Mouse (Mus musculus) CH12.LX (cell line): ENCODE measurements around the gene Gnptg. TPM values are rescaled to one million over a fixed set of nuclear protein-coding genes. Genes with fewer than 3 reads are reported as not detected.

Experiments
- DNase-seq: peaks from one replicate; pipeline ENCODE4 v3.0.0-alpha.2; 2013; ENCODE audit errors: extremely low read depth
- H3K27ac ChIP-seq: 2 replicates; pipeline ENCODE4 v1.5.1; 2012; ENCODE audit warnings: low read depth, mild to moderate bottlenecking, control low read depth, moderate library complexity; ENCODE audit not compliant: insufficient read depth
- H3K27me3 ChIP-seq: replicated peaks from 2 replicates; pipeline ENCODE3; 2012; ENCODE audit warnings: inconsistent platforms
- H3K36me3 ChIP-seq, 2 experiments: replicated peaks in 1 of 2; 2 replicates each; pipeline versions ENCODE3 to v1.6.1; 2012; ENCODE audit warnings: inconsistent platforms in 1 of 2, low read length in 1 of 2, mild to moderate bottlenecking in 1 of 2, mixed read lengths in 1 of 2, moderate library complexity in 1 of 2; ENCODE audit not compliant: control insufficient read depth in 1 of 2, insufficient read depth in 1 of 2
- H3K4me1 ChIP-seq, 2 experiments: 2 replicates each; pipeline ENCODE4 v1.6.1; 2012; ENCODE audit warnings: inconsistent platforms in 1 of 2, moderate library complexity in 1 of 2; ENCODE audit not compliant: insufficient read depth in 2 of 2, control insufficient read depth in 1 of 2
- H3K4me2 ChIP-seq: 2 replicates; pipeline ENCODE4 v1.6.1; 2012; ENCODE audit warnings: low read depth, mild to moderate bottlenecking, control low read depth; ENCODE audit not compliant: poor library complexity, insufficient read depth, severe bottlenecking
- H3K4me3 ChIP-seq, 3 experiments: fragments of 150-350 bp in 1 of 3; sonication (generic) in 1 of 3; replicated peaks in 1 of 3; 2 replicates each; pipeline versions ENCODE3 to v1.5.1; 2011 to 2012; ENCODE audit warnings: low read depth in 2 of 3, low read length in 2 of 3, mild to moderate bottlenecking in 2 of 3, moderate library complexity in 2 of 3, control low read depth in 1 of 3, improper control_type of control experiment in 1 of 3, inconsistent platforms in 1 of 3, mixed read lengths in 1 of 3; ENCODE audit not compliant: poor library complexity in 1 of 3
- H3K79me2 ChIP-seq: replicated peaks from 2 replicates; pipeline ENCODE4 v1.6.1; 2012; ENCODE audit warnings: mild to moderate bottlenecking, moderate library complexity; ENCODE audit not compliant: control insufficient read depth, poor library complexity, insufficient read depth, severe bottlenecking; ENCODE audit errors: extremely low read depth
- H3K9ac ChIP-seq: 2 replicates; pipeline ENCODE4 v1.6.1; 2012; ENCODE audit warnings: low read depth, mild to moderate bottlenecking, control low read depth, moderate library complexity; ENCODE audit not compliant: insufficient read depth
- H3K9me3 ChIP-seq: replicated peaks from 2 replicates; pipeline ENCODE3; 2012; ENCODE audit warnings: low read length, inconsistent platforms, mixed read lengths
- CHD2 ChIP-seq: IDR thresholded peaks from 2 replicates; pipeline ENCODE4 v1.6.1; 2011; ENCODE audit warnings: low read length, improper control_type of control experiment
- ELF1 ChIP-seq: IDR thresholded peaks from 2 replicates; pipeline ENCODE4 v1.6.1; 2014; ENCODE audit warnings: low read depth, mild to moderate bottlenecking, inconsistent platforms, low read length, improper control_type of control experiment
- ETS1 ChIP-seq: conservative IDR thresholded peaks from 2 replicates; pipeline ENCODE4 v1.6.1; 2012; ENCODE audit warnings: low read depth, mild to moderate bottlenecking, inconsistent platforms, low read length, improper control_type of control experiment, moderate library complexity
- IRF4 ChIP-seq: IDR thresholded peaks from 2 replicates; pipeline ENCODE4 v1.6.1; 2014; ENCODE audit warnings: low read depth, mild to moderate bottlenecking, inconsistent platforms, low read length, improper control_type of control experiment
- JUND ChIP-seq: conservative IDR thresholded peaks from 2 replicates; pipeline ENCODE4 v1.6.1; 2011; ENCODE audit warnings: low read depth, low read length, improper control_type of control experiment
- MAFK ChIP-seq: IDR thresholded peaks from 2 replicates; pipeline ENCODE4 v1.6.1; 2011; ENCODE audit warnings: low read length, improper control_type of control experiment; ENCODE audit not compliant: insufficient replicate concordance
- MAZ ChIP-seq: IDR thresholded peaks from 2 replicates; pipeline ENCODE4 v1.6.1; 2012; ENCODE audit warnings: low read depth, mild to moderate bottlenecking, inconsistent platforms, low read length, improper control_type of control experiment, moderate library complexity
- PAX5 ChIP-seq: IDR thresholded peaks from 2 replicates; pipeline ENCODE4 v1.6.1; 2012; ENCODE audit warnings: low read length, inconsistent platforms, mixed read lengths
- POLR2AphosphoS2 ChIP-seq: IDR thresholded peaks from 2 replicates; pipeline ENCODE4 v1.6.1; 2011; ENCODE audit warnings: low read depth, low read length, improper control_type of control experiment
- SMC3 ChIP-seq: IDR thresholded peaks from 2 replicates; pipeline ENCODE4 v1.6.1; 2011; ENCODE audit warnings: low read depth, low read length, improper control_type of control experiment
- TCF12 ChIP-seq: IDR thresholded peaks from 2 replicates; pipeline ENCODE4 v1.6.1; 2014; ENCODE audit warnings: low read depth, mild to moderate bottlenecking, inconsistent platforms, low read length, improper control_type of control experiment
- USF1 ChIP-seq: IDR thresholded peaks from 2 replicates; pipeline ENCODE4 v1.6.1; 2014; ENCODE audit warnings: low read depth, mild to moderate bottlenecking, inconsistent platforms, low read length, improper control_type of control experiment
- USF2 ChIP-seq: conservative IDR thresholded peaks from 2 replicates; pipeline ENCODE4 v1.6.1; 2011; ENCODE audit warnings: low read depth, low read length, improper control_type of control experiment
- ZC3H11A ChIP-seq: IDR thresholded peaks from 2 replicates; pipeline ENCODE4 v1.6.1; 2012; ENCODE audit warnings: low read depth, mild to moderate bottlenecking, inconsistent platforms, low read length, improper control_type of control experiment
- ZMIZ1 ChIP-seq: IDR thresholded peaks from 2 replicates; pipeline ENCODE4 v1.6.1; 2012; ENCODE audit warnings: low read depth, mild to moderate bottlenecking, inconsistent platforms, low read length, improper control_type of control experiment
- dilution Hi-C: fragments of 300-500 bp; cut with MboI; formaldehyde crosslinking; loops from 2 replicates; pipeline ENCODE4 v1.14.3; 2020; ENCODE audit warnings: low sequenced_read_pairs; ENCODE audit not compliant: extremely low pct_unique_long_range_greater_than_20kb, extremely low pct_ligation_motif_present
- in situ Hi-C: fragments of 300-500 bp; cut with MboI; formaldehyde crosslinking; loops from 3 replicates; pipeline ENCODE4 v1.14.3; 2019; ENCODE audit warnings: low sequenced_read_pairs, low pct_ligation_motif_present, low pct_unique_long_range_greater_than_20kb, mixed read lengths
- polyA plus RNA-seq: library from polyadenylated mRNA; unstranded; fragments of >175 nt; gene quantifications from 2 replicates; pipeline ENCODE4 v1.2.1, GENCODE M21; 2012; ENCODE audit warnings: low read depth; ENCODE audit not compliant: insufficient read length
- total RNA-seq, 2 experiments: library from RNA; depleted of rRNA; stranded (reverse); fragments of 300-350 nt in 1 of 2; fragments of >200 nt in 1 of 2; gene quantifications; 2 replicates each; pipeline ENCODE4 v1.2.3; 2012 to 2014

The Gnptg gene
- total and polyA plus RNA-seq, 3 experiments: 20.7 to 27.0 (median 24.5) TPM

GRCm38 (mm10) chr17:25219492-25220295, 20.2 kb downstream of the Gnptg start:
- Histone ChIP-seq H3K4me1 (peaks cover 16 to 36% of the 10 kb centered on the region in 2 experiments), H3K27me3 (no peaks in the 10 kb centered on the region), H3K79me2 (peaks cover 6% of the 10 kb centered on the region; the same call in 1 of the 2 replicates), H3K36me3 (peaks cover 29 to 57% of the 10 kb centered on the region in 2 experiments), H3K27ac (no peak overlapping the region), H3K9me3 (no peaks in the 10 kb centered on the region), H3K9ac (no peak overlapping the region), H3K4me3 (no peak overlapping the region), H3K4me2 (no peak overlapping the region)
- dilution Hi-C loops: no loop called here
- DNase-seq: no peak
- no peak for TF ChIP-seq CHD2
- no peak for TF ChIP-seq ETS1
- TF ChIP-seq MAFK: no peak
- TF ChIP-seq ELF1: no peak
- TF ChIP-seq POLR2AphosphoS2: no peak
- TF ChIP-seq IRF4: no peak
- TF ChIP-seq TCF12: no peak
- no peak for TF ChIP-seq MAZ
- no peak for TF ChIP-seq USF1
- no peak for TF ChIP-seq ZMIZ1
- no peak for TF ChIP-seq ZC3H11A
- TF ChIP-seq PAX5: no peak
- in situ Hi-C loops: no loop called here

DNA sequence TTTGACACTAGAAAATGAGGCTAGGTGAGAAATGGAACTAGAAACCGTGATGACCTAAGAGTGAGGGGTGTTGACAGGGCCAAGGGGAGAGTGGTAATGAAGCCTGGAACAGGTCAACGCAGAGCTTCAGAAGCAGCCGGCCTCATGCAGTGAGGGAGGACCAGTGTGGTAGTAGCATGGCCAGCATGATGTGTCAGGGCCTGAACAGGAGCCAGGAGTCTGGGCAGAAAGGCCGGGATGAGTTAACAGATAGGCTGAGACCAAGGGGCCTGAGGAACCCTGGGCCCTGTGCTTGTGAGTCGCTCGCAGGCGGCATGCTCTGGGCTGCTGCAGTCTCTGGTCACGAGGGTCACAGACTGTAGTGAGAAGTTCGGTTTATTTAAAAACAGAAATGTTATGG, 21.0 kb downstream of the Gnptg start:
- Histone ChIP-seq H3K27ac (no peak overlapping the region), H3K4me1 (peaks cover 12 to 29% of the 10 kb centered on the region in 2 experiments), H3K9ac (no peak overlapping the region), H3K27me3 (no peaks in the 10 kb centered on the region), H3K36me3 (peaks cover 37 to 64% of the 10 kb centered on the region in 2 experiments), H3K4me3 (no peak overlapping the region), H3K79me2 (peaks cover 6% of the 10 kb centered on the region; the same call in 1 of the 2 replicates), H3K9me3 (no peaks in the 10 kb centered on the region), H3K4me2 (no peak overlapping the region)
- dilution Hi-C loops (no loop called here), in situ Hi-C loops (no loop called here)
- no peak for DNase-seq
- TF ChIP-seq SMC3: no peak
- TF ChIP-seq JUND: no peak
- no peak for TF ChIP-seq USF2
